Mouse (Mus musculus): ENCODE results near the gene Metap1d.

Gene Metap1d

DNA sequence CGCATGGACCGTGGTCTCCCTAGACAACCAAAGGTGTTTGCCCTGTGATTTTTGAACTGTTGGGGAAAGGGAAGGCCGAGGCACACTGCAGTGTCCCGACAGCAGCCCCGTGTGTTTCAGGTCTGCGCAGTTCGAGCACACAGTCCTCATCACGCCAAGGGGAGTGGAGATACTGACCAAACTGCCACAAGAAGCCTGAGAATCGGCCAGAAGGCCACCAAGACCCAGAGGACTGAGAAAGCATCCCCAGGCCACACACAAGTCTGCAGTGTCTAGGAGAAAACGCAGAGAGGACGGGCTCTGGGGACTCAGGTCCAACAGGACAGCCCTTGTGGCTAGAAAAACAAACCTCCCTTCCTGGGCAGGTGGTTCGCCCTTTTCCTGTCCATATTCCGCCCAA, 71.7 kb downstream of the Metap1d start:
- in situ Hi-C loops (cut with MboI, MseI) = loop anchor here in 1 of 2 experiments (5.0 kb wide), 1 partner anchor 667 kb away; no protein-coding TSS in a partner anchor

DNA sequence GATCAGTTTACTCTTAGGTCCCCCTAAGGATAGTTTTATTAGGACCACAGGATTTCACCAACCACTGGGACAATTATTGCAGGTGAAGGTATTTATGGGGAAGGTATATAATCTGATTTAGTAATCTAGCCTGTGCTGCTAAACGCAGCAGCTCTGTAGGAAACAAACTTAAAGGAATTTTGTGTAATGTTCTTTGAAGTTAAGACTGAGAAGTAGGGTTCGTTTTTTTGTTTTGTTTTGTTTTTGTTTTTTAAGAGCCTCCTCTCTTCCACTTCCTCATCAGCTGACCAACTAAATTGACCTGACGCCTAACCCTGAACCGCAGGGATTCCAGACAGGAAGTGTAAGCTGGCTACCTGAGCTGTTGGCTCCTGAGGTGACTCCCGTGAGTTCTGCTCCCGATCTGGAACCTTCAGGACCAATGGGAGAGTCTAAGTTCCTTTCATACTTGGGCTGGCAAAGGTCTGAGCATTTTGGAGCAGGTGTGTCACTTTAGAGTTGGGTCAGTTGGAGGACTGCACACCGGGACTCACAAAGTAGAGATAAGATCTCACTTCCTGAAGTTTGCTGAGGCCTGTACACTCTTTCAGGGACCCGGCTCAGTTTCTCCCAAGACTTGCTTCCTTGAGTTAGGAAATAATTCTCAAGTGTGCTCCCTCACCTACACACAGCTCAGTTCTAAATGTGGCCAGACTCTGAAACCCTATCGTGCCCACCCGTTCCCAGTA, 73.7 kb downstream of the Metap1d start:
- in situ Hi-C loops (cut with MboI, MseI) = no loop called here

DNA sequence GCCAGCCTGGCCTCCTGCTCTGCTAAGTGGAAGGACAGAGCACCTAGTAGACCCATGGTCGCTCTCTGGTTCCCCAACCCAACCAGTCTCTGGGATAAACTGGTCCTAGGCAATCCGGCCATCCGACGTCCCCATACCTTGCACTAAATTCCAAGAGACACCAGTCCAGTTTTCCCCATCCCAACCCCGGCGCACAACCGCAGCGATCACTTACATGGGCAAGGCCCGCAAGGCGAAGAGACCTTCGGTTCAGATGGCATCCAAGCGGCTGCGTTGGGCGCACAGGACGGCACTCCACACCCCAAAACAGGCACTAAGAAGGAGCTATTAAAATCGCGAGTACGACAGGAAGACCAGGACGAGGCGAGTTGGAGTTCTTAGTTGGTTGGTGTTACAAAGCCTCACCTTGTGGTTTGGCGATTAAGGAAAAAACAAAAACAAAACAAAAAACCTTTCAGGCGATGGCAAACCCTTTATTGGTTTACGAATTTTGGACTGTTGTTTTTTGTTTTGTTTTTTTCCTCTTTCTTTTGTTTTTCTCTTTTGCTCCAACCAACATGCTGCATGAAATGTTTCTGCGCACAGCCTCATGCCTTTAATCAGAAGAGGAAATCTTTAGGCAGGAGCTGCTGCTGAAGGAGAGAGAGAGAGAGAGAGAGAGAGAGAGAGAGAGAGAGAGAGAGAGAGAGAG, 74.4 kb downstream of the Metap1d start:
- in situ Hi-C loops (cut with MboI, MseI) = no loop called here

DNA sequence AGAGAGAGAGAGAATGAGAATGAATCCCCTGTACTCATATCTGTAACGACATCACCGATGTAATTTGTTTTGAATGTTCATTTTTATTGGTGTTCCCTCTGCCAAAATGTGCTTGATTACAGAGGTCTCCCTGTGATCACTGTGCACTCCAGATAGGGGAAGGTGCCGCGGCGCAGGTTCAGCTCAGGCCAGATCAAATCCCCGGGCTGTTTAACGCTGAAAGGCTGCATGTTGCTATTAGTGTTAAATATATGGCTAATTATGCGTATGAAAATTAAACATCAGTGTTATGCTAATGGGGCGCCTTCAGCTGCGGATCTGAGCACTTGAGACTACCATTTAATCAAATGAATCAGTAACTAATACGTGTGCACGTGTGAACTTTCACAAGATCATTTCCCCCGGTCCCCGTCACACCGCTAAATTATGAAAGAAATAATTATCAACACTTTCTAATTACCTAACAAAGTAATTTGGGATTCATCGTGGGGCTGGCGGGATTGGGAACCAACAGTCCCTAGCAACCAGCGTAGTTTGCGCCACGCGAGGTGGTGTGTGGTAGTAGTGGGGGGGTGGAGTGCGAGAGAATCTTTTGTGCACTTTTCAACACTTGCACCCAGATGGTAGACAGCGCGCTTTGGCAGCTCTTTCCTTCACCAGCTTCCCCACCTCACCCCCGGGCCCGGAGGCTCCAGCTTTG, 75.1 kb downstream of the Metap1d start, which contains the start of gene Dlx1:
Dlx1 (plus strand) TSS at position 100 of the 700 bp plus-strand sequence.
- in situ Hi-C loops (cut with MboI, MseI) = no loop called here

DNA sequence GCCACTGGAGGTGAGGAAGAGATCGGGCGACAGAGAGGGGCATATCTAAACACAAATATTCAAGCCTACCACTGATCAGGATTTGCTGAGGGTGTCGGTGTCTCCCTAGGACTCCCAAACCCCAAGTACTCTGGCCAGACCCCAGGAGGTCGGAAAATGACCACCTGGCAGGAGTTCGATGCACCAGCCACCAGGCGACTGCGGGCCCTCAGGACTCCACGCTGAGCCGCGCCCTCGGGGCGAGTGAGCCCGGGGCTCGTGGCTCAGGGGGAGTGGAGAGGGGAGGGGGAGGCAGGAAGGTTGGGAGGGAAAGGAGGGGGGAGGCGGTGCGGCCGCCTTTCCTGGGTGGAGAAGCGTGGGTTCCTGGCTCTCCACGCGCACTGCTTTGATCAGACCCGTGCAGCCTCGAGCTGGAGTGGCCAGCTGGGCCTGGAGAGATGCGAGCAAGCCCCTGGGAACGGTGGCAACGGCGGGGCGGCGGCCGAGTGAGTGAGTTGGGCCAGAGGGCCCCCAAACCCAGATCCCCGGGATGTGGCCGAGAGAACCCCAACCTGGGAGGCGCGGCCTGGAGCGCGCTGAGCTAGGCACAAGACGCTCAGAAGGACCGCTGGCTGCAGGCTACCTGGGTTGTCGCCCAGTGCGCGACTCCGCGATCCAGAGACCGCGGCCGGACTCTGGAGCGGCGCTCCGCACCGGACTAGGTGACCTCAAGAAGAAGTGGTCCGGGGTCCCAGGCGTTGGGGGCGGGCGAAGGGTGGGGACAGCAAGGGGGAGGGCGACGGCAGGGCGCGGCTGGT, 75.8 kb downstream of the Metap1d start:
- in situ Hi-C loops (cut with MboI, MseI) = no loop called here

DNA sequence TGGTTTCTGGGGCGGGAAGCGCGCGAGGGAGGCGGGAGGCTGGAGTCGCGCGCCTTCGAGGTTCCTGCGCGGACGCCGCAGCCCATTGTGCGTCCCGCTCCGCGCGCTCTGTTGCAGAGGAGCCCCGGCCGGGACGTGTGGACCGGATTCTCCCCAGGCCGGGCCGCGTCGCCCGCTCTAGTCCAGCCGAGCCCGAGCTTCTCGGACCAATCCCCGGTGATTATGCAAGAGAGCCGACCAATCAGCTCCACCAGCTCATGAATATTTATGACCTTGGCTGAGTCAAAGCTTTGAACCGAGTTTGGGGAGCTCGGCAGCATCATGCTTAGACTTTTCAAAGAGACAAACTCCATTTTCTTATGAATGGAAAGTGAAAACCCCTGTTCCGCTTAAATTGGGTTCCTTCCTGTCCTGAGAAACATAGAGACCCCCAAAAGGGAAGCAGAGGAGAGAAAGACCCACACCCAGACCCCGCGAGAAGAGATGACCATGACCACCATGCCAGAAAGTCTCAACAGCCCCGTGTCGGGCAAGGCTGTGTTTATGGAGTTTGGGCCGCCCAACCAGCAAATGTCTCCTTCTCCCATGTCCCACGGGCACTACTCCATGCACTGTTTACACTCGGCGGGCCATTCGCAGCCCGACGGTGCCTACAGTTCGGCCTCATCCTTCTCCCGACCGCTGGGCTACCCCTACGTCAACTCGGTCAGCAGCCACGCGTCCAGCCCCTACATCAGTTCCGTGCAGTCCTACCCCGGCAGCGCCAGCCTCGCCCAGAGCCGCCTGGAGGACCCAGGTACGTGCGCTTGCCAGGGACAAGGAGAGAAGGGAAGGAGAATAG, 76.7 kb downstream of the Metap1d start:
- in situ Hi-C loops (cut with MboI, MseI) = no loop called here

DNA sequence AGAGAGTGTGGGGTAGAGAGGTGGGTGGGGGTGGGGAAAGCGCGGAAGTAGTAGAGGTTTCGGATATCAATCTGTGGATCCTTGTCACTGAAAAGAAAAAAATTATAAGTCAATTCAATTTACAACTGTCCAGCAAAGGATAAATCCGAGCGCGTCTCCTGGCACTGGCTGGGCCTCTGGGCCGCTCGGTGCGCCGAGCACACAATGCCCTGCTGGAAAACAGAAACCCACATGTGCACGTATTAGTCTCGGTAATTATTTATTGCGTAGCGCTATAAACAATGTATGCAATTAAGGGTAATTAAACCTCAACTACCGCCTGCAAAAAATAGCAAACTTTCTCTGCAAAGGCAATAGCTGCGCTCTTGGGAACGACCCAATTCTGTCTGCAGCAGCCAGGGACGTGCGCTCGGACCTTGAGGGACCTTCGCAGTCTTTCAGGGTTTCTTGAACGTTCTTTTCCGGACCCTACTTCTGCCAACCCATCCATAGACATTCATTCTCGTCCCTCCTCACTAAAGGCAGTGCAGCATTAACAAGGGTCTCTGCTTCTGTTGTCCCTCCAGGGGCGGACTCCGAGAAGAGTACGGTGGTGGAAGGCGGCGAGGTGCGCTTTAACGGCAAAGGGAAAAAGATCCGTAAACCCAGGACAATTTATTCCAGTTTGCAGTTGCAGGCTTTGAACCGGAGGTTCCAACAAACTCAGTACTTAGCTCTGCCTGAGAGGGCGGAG, 77.5 kb downstream of the Metap1d start:
- in situ Hi-C loops (cut with MboI, MseI) = no loop called here

DNA sequence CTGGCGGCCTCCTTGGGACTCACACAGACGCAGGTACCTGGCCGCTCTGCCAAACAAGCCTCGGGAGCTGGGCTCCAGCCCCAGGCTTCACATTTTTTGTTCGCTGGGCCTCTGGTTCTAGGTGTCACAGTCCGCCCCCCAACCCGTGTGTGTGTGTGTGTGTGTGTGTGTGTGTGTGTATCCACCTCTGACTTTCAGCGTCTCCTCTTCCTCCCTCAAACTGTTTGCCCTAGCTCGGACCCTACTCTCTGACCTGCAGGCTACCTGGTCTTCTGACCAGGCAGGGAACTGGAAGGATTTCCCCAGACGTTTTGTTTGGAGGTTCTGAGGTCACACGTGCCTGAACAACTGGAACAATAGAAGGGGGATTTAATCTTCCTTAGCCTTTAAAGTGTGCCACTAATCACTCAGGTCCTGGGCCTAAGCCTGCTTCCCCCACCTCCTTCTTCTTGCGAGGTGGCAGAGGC, 78.1 kb downstream of the Metap1d start:
- in situ Hi-C loops (cut with MboI, MseI) = no loop called here

DNA sequence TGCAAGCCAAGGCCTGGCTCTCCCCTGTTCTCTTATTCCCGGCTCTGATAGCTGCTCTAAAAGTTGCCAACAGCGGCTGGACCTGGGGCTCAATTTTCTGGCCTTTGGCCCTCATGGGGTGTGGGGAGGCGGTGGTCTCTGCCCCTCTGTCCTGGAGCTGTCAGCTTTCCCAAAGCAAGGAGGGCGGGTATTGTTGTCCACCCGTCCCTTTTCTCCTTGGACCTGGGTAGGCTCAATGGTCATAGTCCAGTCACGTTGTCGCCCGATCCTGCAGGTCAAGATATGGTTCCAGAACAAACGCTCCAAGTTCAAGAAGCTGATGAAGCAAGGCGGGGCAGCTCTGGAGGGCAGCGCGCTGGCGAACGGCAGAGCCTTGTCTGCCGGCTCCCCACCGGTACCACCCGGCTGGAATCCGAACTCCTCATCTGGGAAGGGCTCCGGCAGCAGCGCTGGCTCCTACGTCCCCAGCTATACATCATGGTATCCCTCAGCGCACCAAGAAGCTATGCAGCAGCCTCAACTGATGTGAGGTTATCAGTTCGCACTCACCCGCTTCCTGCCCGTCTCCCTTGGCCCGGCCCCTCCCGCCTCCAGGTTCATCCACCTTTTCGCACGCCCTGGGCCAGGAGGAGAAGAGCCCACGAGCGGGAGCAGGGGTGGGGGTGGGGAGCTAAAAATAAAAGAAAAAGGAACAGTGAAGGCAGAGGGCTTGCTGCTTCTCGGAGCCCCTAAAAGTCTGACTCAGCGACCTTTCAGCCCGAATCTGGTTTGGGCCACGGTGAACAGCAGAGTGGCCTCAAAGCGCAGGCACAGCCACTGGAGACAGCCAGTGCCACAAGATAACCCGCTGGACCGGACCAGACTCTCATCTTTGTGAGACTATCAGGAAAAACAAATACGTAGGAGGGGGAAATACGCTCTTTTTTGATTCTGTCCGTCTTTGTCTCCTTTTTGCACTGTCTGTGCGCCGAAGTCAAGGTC, 79.2 kb downstream of the Metap1d start:
- in situ Hi-C loops (cut with MboI, MseI) = no loop called here

DNA sequence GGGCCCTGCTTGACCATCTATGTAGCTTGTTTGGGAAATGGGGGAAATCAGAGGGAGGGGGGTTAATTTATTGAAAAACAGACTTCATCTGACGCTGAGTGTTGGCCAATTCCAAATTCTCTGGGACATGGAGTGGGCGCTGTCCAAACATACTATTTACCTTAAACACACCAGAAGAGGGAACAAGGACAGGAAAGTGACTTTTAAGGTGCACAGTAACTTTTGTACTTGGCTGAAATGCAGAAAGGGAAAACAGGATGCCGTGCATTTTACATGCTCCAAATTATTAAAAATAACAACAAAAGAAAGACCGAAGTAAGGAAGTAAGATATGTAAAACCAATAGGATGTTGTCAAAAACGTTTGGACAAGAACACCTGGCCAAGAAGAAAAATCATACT, 80.0 kb downstream of the Metap1d start:
- in situ Hi-C loops (cut with MboI, MseI) = no loop called here

DNA sequence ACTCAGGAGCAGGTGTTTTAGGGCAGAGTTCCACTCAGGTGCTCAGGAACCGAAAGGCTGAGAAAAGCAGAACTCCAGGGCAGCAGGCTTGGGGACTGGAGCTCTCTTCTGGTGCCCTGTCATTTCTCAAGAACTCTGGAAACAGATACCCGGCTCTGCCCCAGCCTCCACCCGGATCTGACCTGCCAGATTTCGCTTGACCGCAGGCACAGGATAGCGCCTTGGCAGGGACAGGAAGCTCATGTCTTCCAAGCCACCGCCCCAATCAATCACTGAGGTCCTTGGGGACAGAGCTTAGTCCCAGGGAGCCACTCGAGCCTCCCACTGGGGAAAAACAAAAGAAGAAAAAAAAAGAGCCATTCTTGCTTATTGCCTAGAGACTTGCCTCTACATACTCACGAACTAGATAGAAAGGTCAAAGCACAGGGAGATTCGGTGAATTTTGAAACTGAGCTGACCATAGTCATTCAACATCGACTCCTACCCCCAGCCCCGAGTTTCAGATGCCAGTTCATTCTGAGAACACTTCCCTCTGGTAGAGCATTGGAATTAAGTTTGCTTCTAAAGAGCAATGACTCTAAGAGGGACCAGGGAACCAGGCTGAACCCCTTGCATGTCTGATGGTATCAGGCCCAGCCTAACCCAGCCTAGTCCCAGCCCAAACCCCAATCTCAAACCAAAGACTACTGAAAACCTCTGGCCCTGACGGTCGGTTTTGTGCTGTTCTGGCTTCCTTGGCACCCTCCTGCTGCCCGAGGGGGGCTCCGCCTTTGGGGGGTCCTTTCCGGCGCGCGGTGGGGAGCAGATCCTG, 81.4 kb downstream of the Metap1d start:
- in situ Hi-C loops (cut with MboI, MseI) = loop anchor here in 1 of 2 experiments (5.0 kb wide), 1 partner anchor 82 kb away; the partner anchor contains the start of gene Metap1d

DNA sequence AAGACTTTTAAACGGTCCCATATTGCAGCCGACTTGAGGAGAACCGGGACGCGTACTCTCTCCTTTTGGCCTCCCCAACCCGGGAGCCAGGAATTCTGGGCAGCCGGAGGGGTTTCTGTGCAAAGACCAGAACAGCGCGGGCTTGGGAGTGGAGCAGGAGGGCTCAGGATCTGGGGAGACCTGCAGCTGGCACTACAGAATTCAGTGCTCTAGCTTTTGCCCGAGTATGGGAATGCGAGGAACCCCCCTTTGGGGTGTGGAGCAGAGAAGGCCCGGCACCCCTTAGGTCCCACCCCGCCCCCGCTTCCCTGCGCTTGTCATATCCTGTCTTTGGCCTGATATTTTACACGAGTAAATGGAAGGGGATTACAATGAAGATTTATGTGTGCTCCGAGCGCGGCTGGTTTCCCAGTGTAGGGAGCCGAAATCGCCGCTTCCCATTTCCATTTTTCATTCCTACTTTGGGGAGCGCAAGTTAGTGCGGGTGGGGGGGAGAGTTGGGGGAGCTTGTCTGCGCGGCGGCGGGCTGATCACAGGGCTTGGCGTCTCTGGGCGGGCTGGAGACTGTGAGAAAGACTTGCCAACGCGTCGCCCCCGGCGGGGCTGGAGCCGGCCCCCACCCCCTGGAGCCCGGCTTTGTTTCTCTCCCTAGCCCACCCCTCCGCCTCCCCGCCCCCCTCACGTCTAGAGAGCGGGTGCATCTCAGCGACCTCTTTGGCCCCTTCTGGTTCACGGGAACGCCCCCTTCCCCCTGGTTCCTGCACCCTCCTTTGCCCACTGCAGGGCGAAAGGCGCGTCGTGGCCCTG, 87.7 kb downstream of the Metap1d start:
- in situ Hi-C loops (cut with MboI, MseI) = loop anchor here in 1 of 2 experiments (5.0 kb wide), 1 partner anchor 89 kb away; the partner anchor contains the start of gene Metap1d

DNA sequence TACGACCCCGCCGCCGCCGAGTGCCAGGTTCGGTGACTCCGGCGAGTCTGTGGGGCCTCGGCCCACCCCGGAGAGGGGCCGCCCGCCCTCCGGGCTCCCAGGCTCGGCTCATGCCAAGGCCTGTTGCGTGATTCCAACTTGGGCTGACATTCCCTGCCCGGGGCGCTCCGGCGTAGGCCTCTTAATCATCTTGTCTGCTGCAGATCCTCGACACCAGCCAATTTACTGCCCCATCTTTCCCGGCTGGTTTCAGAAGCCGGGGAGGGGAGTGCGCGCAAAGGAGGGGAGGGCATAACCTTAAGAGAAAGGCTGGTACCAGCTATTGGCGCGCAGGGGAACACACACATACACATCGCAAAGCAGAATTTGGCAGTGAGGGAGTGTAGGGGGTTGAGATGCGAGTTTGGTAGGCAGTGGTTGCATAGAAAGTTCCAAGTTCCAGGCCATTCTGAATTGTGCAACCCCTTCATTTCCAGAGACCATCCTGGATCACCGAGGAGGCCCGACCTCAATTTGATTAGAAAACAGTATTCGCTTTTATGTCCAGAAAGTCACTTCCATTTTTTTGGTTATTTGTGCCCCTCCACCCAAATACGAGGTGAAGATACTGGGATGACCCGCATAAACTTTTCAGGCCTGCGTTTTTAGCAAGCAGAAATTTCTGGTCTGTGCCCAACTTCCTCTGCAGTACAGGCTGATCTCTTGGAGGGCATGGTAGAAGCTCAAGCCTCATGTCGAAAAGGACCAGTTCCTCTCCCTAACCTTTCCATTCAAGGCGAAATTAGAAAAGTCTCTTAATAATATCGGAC, 88.5 kb downstream of the Metap1d start:
- in situ Hi-C loops (cut with MboI, MseI) = loop anchor here in 1 of 2 experiments (5.0 kb wide), 1 partner anchor 89 kb away; the partner anchor contains the start of gene Metap1d

DNA sequence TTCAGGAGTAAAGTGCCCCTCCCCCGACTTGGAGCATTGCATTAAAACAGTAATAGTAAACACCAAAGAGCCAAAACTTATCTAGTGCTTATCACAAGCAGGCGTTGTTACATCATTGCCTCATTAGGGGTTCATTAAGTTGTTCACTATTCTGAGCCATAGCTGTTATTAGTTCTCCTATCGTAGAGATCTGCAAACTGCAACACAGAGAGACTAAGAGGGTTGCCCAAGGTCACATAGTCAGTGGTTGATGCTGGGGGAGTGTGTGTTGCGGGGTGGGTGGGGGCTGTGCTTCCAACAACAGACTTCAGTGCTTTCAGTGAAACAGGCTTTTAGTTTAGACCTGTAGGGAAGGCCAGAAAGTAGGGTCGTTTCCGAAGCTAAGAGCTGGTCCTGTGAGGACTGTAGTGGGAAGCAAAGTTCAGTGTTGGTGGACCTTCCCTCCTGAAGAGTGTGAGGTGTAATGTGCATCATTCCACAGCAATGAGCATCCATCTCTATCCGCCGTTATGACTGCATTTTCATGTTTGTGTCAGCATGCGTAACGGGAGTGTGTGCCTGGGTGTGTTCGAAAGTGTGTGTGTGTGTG, 89.2 kb downstream of the Metap1d start:
- in situ Hi-C loops (cut with MboI, MseI) = loop anchor here in 1 of 2 experiments (5.0 kb wide), 1 partner anchor 90 kb away; the partner anchor contains the start of gene Metap1d

DNA sequence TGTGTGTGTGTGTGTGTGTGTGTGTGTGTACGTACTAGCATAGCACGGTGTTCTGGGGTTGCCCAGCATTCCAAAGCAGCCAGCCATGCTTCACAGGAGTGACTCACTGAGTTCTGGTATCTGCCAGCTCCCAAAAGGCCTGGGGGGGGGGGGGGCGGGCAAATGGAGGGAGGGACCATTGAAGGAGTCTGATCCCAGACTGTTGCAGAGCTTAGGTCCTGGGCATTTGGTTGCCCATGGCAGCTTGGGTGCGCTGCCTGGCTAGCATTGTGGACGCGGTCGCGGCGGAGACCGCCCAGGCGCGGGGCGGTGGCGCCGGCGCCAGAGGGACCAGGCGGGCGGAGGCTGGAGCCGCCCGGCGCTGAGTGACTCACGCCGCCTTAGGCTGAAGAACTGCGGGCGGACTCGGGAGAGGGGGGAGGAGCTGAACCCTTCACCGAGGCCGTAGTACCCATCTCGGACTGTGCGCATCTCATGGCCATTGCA, 89.8 kb downstream of the Metap1d start:
- in situ Hi-C loops (cut with MboI, MseI) = loop anchor here in 1 of 2 experiments (5.0 kb wide), 1 partner anchor 91 kb away; the partner anchor contains the start of gene Metap1d

Data from T-helper 17 cell (primary cell).